Mouse (Mus musculus): ENCODE data around the gene Fggy. TPM values are rescaled to one million over a fixed set of nuclear protein-coding genes. Genes with fewer than 3 reads are reported as not detected.

The Fggy gene
- total RNA-seq, 2 experiments from 2014 or later, result 37.6 to 72.7 TPM

GRCm38 (mm10) chr4:95659024-95659423 is 101.7 kb downstream of the Fggy start:
- no peak for DNase-seq (ENCODE audit: low spot score in 2 of 2)

DNA sequence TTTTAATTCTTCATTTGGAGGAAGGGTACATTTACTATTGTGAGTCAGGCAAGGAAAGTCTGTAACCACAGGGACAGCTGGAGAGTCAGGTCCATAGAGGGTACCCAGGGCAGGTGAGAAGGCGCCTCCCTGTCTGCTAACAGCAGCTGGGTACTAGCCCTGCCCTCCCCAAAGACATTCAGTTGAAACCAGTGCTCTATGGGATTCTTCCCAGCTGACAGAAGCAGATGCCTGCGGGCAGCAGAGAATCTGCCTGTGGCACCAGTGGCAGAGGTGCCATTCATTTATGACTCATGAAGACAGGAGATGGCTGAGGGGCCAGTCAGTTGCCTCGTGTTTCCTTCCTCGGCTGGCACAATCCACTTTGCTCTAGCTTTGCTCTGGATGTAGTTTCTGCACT is 106.3 kb downstream of the Fggy start:
- DNase-seq (ENCODE audit: low spot score in 2 of 2), result no peak

DNA sequence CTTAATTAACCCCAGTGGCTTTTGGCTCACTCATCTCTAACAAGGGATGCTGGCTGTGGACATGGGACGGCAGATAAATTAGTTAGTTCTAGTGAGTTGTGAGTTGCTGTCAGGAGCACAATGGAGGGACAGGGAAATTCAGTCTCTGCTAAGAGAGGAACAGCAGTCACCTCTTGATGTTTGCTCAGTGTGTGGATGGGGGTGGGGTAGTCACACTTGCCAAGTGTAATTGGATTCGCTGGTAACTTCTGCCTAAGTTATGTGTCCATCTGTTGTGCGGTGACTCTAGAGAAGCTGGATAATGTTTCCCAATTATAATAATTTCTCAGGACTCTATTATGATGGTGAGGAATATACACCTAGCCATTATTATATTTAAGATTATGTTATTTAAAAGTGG is 107.0 kb downstream of the Fggy start:
- no peak for DNase-seq (ENCODE audit: low spot score in 2 of 2)

- no peak for DNase-seq (ENCODE audit: low spot score in 2 of 2)
These were observed 109.1 kb downstream of the Fggy start for GRCm38 (mm10) chr4:95666284-95666889.

DNA sequence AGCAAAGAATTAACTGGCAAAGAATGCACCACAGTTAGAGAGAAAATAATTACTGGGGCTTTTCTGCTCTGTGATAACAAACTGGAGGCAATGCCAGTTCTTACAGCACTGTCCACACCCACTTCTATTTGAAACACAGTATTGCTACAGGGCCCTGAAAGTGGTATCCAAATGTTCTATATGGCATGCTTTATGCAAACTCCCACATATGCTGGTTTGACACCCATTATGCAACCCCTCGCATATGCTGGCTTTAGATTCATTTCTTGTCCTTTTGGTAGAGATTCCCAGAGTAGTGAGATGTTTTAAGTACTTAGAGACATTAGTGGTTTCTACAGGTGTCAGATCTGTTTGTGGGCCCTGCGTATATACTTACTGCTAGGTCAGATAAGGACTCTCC is 109.6 kb downstream of the Fggy start:
- no peak for DNase-seq (ENCODE audit: low spot score in 2 of 2)

DNA sequence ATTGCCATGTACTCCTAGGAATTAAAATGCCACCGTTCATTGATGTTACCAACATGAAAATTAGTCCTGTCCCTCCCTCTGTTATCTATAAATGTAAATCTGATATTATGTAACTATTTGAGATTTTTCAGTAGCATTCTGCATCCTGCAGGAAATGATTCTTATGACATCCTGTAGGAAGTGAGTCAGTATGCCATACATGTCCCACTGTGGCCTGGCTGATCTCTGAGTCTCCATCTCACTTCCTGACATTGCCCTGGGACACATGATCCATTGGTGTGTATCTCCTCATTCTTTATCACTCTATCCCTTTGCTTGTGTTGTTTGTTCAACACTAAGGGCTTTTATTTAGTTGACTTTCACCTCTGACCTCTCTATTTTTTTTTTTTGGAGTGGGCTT is 110.3 kb downstream of the Fggy start:
- DNase-seq (ENCODE audit: low spot score in 2 of 2), result no peak

- DNase-seq (ENCODE audit: low spot score in 2 of 2), result no peak
These were observed 111.2 kb downstream of the Fggy start for GRCm38 (mm10) chr4:95668543-95668942.

DNA sequence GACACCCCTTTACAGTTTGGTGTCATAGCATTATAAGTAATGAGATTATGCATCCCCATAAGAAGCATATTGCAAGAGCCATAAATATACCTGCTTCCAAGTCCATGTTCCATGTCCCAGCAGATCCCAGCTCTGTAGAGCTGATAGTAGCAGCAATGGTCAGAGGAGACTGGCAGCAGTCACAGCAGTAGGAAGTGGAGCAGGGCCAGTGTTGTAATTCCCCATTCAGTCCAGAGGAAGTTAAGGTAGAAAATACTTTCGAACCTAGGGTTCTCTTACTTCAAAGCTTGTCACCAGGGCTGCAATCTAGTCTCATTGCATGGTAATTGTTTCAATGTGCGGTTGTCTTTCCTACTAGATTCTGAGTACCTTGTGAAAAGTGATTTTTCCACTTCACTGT is 112.0 kb downstream of the Fggy start:
- DNase-seq (ENCODE audit: low spot score in 2 of 2), result no peak

DNA sequence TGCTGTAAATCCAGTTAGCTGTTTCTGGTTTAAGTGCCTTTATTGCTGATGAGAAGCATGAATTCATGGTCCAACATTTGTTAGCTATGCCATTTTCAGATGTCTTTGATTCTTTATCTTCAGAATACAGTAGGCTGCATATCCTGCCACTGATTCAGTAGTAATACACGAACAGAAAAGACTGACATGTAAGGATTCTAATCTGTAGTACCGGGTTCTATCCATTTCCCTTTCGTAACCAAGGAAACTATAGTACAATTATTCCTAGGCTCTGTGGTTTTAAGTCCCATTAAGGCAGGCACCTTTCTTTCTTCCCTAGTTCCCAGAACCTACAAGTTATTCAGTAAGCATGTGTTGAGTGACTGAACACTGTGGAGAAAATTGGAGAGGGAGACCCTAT is 113.3 kb downstream of the Fggy start:
- DNase-seq (ENCODE audit: low spot score in 2 of 2), result no peak

DNA sequence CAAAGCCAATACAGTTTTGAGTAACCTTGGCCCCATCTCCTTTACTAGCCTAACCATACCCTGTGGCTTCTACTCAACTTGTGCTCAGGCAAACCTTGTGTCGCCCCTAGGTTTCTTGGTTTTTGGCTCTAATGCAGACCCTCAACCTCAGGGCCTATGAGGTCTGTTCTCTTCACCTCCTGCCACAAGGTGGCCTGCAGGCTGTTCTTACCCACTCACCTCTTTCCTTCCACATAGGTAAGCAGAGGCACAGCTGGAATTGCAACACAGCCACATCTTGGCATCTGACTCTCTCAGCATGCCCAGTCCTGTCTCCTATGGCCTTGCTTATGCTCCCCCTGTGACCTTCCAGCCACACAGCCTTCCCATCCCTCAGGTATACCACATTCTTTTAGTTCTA is 114.7 kb downstream of the Fggy start:
- DNase-seq (ENCODE audit: low spot score in 2 of 2), result no peak

GRCm38 (mm10) chr4:95676390-95676789 is 119.1 kb downstream of the Fggy start:
- DNase-seq (ENCODE audit: low spot score in 2 of 2), result no peak

GRCm38 (mm10) chr4:95680756-95681449 is 123.6 kb downstream of the Fggy start:
- no peak for DNase-seq (ENCODE audit: low spot score in 2 of 2)

DNA sequence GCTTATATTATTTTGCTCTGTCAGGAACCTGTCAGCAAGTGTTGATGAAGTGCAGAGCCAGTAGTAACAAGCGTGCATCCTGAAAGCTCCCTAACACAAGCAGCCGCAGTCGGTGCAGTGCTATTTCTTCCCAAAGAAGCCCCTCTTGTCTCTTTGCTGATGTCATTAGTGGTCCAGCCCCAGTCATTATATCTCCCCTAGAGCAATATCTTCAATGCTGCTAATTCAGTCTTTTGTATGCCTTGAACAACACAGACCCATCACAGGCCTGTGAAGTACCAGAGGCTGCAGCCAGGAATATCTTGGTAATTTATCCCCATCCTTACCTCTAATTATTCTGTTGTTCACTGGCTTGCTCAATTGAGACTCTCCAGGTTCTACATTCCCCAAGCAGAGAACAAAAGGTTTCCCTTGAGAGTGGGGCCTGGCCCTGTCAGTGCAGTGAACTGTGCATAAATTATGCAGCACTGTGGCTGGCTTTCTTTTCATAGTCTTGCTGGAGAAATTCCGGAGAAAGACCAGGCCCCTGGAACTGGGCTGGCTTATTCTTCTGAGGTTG is 127.3 kb downstream of the Fggy start:
- no peak for DNase-seq (ENCODE audit: low spot score in 2 of 2)

DNA sequence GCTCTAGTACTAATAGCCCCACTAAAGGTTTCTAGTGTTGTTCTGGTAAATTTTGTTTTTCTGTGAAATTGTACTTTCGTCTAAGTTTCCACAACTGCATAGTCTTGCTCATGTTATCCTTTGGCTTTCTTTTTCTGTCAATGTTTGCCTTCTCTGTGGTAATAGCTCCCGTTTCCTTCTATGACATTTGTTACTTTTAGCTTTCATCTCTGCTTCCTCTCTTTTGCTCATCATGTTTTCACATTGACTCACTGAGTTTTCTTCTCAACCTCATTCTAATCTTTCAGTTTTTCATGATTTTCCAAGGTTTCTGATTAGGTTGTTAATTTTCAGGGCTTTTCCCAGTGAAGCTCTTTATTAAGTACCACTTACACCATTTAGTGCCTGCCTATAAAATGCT is 129.5 kb downstream of the Fggy start:
- DNase-seq (ENCODE audit: low spot score in 2 of 2), result no peak

GRCm38 (mm10) chr4:95687350-95687749 is 130.0 kb downstream of the Fggy start:
- no peak for DNase-seq (ENCODE audit: low spot score in 2 of 2)

GRCm38 (mm10) chr4:95688159-95688558 is 130.9 kb downstream of the Fggy start:
- no peak for DNase-seq (ENCODE audit: low spot score in 2 of 2)

- DNase-seq (ENCODE audit: low spot score in 2 of 2), result no peak
These were observed 143.1 kb downstream of the Fggy start for GRCm38 (mm10) chr4:95700366-95700765.

DNA sequence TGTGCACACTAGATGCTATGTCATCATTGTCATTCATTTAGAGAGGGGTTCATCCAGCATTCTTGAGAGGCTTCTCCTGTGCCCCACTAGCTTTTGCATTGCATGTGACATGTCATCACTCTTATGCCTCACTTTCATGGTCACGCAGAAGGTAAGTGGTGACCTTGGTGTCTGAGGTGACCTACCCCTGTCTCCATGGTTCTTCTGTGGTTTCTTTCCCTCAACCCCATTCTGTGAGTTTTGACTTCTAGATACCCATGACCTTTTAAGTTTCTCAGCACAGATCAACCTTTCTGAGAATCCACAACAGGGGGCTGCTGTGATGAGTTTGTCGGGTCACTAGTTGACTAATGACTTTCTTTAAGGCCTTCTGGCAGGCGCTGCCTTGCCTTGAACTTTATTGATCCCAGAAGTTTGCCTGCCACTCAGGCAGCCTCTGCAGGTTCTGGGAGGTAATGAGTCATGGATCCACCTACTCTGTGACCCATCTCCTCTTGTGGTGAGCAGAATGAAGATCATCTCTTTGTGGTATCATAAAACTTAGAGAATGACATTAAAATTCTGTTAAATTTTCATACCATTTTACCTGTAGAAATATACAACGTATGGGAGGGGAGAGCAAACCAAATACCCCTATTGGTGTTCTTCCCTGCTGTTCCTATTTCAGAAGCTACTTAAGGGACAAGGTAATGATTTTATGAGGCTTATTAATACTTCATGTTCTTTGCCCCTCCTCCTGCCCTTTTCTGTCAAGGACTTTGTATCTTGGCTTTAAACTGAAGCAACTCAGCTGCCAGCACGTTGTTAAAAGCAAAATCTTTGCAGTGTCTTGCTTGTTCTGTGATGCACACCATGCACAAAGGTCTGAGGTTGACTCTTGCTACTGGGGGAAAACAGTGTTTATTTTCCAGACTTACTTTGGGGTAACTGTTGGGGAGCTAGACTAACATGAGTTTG is 150.9 kb downstream of the Fggy start:
- DNase-seq (ENCODE audit: low spot score in 2 of 2), result peak; percentile 26 to 45

DNA sequence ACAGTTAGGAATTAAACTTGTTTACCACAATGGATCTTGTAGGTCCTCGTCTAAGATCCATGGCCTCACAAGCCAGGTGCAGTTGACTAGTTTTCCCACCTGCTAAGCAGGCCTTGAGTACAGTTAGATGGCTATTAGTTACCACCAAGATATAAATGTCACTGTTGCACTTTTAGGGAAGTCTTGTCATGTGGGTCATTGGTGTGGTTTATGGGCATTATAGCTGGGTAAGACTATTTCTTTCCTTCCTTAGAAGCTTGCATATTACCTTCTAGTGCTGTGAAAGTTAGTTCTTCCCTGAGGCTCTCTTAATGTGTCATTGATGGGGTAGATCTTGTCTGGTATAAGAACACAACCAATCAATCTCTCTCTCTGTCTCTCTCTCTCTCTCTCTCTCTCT is 152.4 kb downstream of the Fggy start:
- no peak for DNase-seq (ENCODE audit: low spot score in 2 of 2)

DNA sequence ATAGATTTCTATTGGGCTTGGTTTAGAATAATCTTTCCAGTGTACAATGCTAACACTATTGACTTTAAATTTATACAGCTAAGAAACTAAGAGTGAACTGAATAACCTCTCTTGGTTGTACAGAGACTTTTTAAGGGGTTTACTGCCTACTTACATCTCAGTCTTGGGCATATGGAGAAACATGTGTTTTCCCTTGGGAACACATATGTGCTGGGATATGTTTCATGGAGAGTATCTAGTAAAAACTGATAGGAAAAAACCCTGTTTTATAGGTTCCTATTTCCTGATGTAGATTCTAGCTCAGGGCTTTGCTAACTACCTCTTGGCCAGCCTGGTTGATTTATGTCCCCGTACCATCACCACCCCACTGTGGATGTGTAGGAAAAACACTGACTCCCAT is 155.5 kb downstream of the Fggy start:
- DNase-seq (ENCODE audit: low spot score in 2 of 2), result no peak

- DNase-seq (ENCODE audit: low spot score in 2 of 2), result no peak
These were observed 156.0 kb downstream of the Fggy start for GRCm38 (mm10) chr4:95713271-95713670.

DNA sequence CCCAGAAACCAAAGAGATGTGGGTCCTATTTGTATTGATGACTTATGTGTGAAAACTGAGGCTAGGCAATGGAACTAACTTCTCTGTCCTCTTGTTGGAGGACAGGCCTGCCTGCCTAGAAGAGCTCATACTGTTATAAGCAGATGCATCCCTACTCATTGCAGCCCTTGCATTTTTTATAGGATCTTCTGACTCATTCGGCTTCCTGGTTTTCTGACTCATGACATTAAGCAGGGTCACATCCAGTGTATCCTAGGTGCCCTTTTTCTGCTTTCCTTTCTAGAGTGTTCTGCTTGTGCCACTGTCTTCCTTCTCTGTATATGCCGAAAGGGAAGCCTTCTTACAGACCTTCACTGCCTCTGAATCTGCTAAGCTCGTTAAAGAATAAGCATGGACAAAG is 158.8 kb downstream of the Fggy start:
- DNase-seq (ENCODE audit: low spot score in 2 of 2), result no peak
